Mouse (Mus musculus) ES-E14 (cell line): Measurements from ENCODE around the gene Aldh1a1. TPM values are rescaled to one million over a fixed set of nuclear protein-coding genes. Genes with fewer than 3 reads are reported as not detected.
A peak's percentile ranks its signal among the peaks of the same experiment; 100 is the strongest.

Experiments
- DNase-seq: peaks from one replicate; pipeline ENCODE4 v3.0.0-alpha.2; 2013; ENCODE audit warnings: low read depth, low spot score
- H3K27ac ChIP-seq: 2 replicates; pipeline ENCODE4 v1.5.1; 2012; ENCODE audit warnings: low read depth, mild to moderate bottlenecking, low read length, moderate library complexity, mixed read lengths; ENCODE audit not compliant: poor library complexity, insufficient read depth, severe bottlenecking
- H3K36me3 ChIP-seq: 2 replicates; pipeline ENCODE4 v1.6.1; 2012; ENCODE audit warnings: mild to moderate bottlenecking, low read length, moderate library complexity, mixed read lengths; ENCODE audit not compliant: control insufficient read depth, poor library complexity, insufficient read depth, severe bottlenecking
- H3K4me1 ChIP-seq, 2 experiments: fragments of 150-350 bp in 1 of 2; sonication (generic) in 1 of 2; 2 replicates each; pipeline ENCODE4 v1.6.1; 2012; ENCODE audit warnings: low read length in 2 of 2, mild to moderate bottlenecking in 1 of 2, mixed read lengths in 1 of 2; ENCODE audit not compliant: control insufficient read depth in 2 of 2, insufficient read depth in 2 of 2, poor library complexity in 1 of 2
- H3K4me3 ChIP-seq, 2 experiments: fragments of 150-350 bp in 1 of 2; sonication (generic) in 1 of 2; 2 replicates each; pipeline ENCODE4 v1.5.1; 2012; ENCODE audit warnings: low read length in 2 of 2, low read depth in 1 of 2, mild to moderate bottlenecking in 1 of 2, mixed read lengths in 1 of 2; ENCODE audit not compliant: insufficient read depth in 1 of 2, poor library complexity in 1 of 2, severe bottlenecking in 1 of 2
- H3K9ac ChIP-seq: 2 replicates; pipeline ENCODE4 v1.6.1; 2012; ENCODE audit warnings: low read depth, mild to moderate bottlenecking, low read length, mixed read lengths; ENCODE audit not compliant: poor library complexity, insufficient read depth, severe bottlenecking
- H3K9me3 ChIP-seq: fragments of 150-350 bp; sonication (generic); 2 replicates; pipeline ENCODE4 v1.6.1; 2012; ENCODE audit warnings: low read depth, mild to moderate bottlenecking, low read length; ENCODE audit not compliant: control insufficient read depth, insufficient read depth
- CHD2 ChIP-seq: IDR thresholded peaks from 2 replicates; pipeline ENCODE4 v1.6.1; 2014; ENCODE audit warnings: mild to moderate bottlenecking, low read depth, low read length, inconsistent platforms
- HCFC1 ChIP-seq: IDR thresholded peaks from 2 replicates; pipeline ENCODE4 v1.6.1; 2012; ENCODE audit warnings: low read length, inconsistent platforms, borderline replicate concordance; ENCODE audit not compliant: insufficient read depth
- MAFK ChIP-seq: IDR thresholded peaks from 2 replicates; pipeline ENCODE4 v1.6.1; 2014; ENCODE audit warnings: mild to moderate bottlenecking, low read depth, low read length, inconsistent platforms; ENCODE audit not compliant: insufficient read depth
- ZC3H11A ChIP-seq: IDR thresholded peaks from 2 replicates; pipeline ENCODE4 v1.6.1; 2012; ENCODE audit warnings: low read depth, mild to moderate bottlenecking, inconsistent platforms, low read length, borderline replicate concordance
- ZNF384 ChIP-seq: IDR thresholded peaks from 2 replicates; pipeline ENCODE4 v1.6.1; 2012; ENCODE audit warnings: low read depth, low read length, inconsistent platforms
- in situ Hi-C, 2 experiments: fragments of 600-800 bp; cut with MboI; formaldehyde crosslinking; loops; one replicate each; pipeline ENCODE4 v1.15.1; 2025; ENCODE audit warnings: low sequenced_read_pairs in 2 of 2, inconsistent platforms in 1 of 2; ENCODE audit not compliant: unreplicated experiment in 2 of 2
- total RNA-seq: library from RNA; depleted of rRNA; stranded (reverse); fragments of 300-350 nt; gene quantifications from 2 replicates; pipeline ENCODE4 v1.2.3, GENCODE M21; 2012

The Aldh1a1 gene
- total RNA-seq, 1 experiment = 1.3 TPM

GRCm38 (mm10) chr19:20557211-20557610 lies 64.7 kb downstream of the Aldh1a1 start:
- Histone ChIP-seq H3K4me1 (no peaks in the 10 kb centered on the region), H3K27ac (no peak overlapping the region), H3K9me3 (no peaks in the 10 kb centered on the region), H3K9ac (no peak overlapping the region), H3K4me3 (no peak overlapping the region), H3K36me3 (no peaks in the 10 kb centered on the region)
- in situ Hi-C loops = no loop called here
- TF ChIP-seq MAFK (no peak), CHD2 (no peak), ZNF384 (no peak), HCFC1 (no peak), ZC3H11A (no peak)
- DNase-seq = no peak

- Histone ChIP-seq H3K4me1 (no peaks in the 10 kb centered on the region), H3K27ac (no peak overlapping the region), H3K36me3 (no peaks in the 10 kb centered on the region), H3K9ac (no peak overlapping the region), H3K9me3 (no peaks in the 10 kb centered on the region), H3K4me3 (no peak overlapping the region)
- TF ChIP-seq ZC3H11A (no peak), HCFC1 (no peak), MAFK (no peak), CHD2 (no peak), ZNF384 (no peak)
- in situ Hi-C loops = no loop called here
- DNase-seq = no peak
These were observed 65.6 kb downstream of the Aldh1a1 start for GRCm38 (mm10) chr19:20558069-20558468.

GRCm38 (mm10) chr19:20558544-20558943 lies 66.0 kb downstream of the Aldh1a1 start:
- no peak overlapping the region for H3K9ac ChIP-seq
- in situ Hi-C loops = no loop called here
- TF ChIP-seq HCFC1 (no peak), ZNF384 (no peak), MAFK (no peak), CHD2 (no peak), ZC3H11A (no peak)
- no peak overlapping the region for H3K4me3 ChIP-seq
- no peaks in the 10 kb centered on the region for H3K9me3 ChIP-seq
- H3K27ac ChIP-seq = no peak overlapping the region
- DNase-seq = no peak
- no peaks in the 10 kb centered on the region for H3K4me1 ChIP-seq
- H3K36me3 ChIP-seq = no peaks in the 10 kb centered on the region

- no peaks in the 10 kb centered on the region for H3K36me3 ChIP-seq
- H3K9ac ChIP-seq = no peak overlapping the region
- H3K27ac ChIP-seq = no peak overlapping the region
- 0 out of 2 replicates have a peak, but pooled peaks have one; percentile 39 for TF ChIP-seq MAFK
- no peak for TF ChIP-seq ZNF384
- in situ Hi-C loops = no loop called here
- H3K4me3 ChIP-seq = no peak overlapping the region
- no peak for DNase-seq
- no peaks in the 10 kb centered on the region for H3K4me1 ChIP-seq
- H3K9me3 ChIP-seq = no peaks in the 10 kb centered on the region
These were observed 66.4 kb downstream of the Aldh1a1 start for GRCm38 (mm10) chr19:20558952-20559351.

GRCm38 (mm10) chr19:20559952-20560351 lies 67.4 kb downstream of the Aldh1a1 start:
- H3K4me1 ChIP-seq = no peaks in the 10 kb centered on the region
- no peak overlapping the region for H3K27ac ChIP-seq
- no peaks in the 10 kb centered on the region for H3K36me3 ChIP-seq
- no peak for TF ChIP-seq ZNF384
- TF ChIP-seq ZC3H11A = no peak
- TF ChIP-seq HCFC1 = no peak
- TF ChIP-seq CHD2 = no peak
- TF ChIP-seq MAFK = no peak
- no peaks in the 10 kb centered on the region for H3K9me3 ChIP-seq
- H3K4me3 ChIP-seq = no peak overlapping the region
- H3K9ac ChIP-seq = no peak overlapping the region
- in situ Hi-C loops = no loop called here
- DNase-seq = no peak
